Mouse (Mus musculus) ovary, postnatal 36 days (tissue): ENCODE measurements at regions not wholly inside any gene's neighbourhood (a gene's known extent, or its start where the extent isn't known, plus 50 kb on each side); places are given as distances from the start of the nearest gene placed in this dataset.

Experiments
- DNase-seq: peaks from one replicate; pipeline ENCODE4 v3.0.0; 2022; ENCODE audit warnings: low spot score, mixed read lengths

DNA sequence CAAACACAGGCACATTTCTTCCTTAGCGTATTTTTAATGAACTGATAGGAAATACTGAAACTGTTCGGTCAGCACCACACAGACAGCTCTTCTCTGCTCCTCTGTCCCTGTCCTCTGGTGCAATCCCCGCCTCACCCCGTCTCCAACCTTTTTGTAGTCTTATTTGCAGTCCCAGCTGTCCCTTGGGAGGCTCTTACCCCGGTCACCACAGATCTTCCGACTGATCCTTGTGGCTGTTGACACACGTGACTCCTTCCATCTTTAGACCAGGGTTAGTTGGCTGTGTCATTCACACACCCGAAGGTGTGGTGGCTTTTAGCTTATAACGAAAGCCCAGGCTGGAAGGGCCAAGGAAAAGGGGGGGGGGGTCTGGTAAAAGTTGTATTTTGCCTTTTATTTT is 56.4 kb downstream of the Cyp26a1 start:
- no peak for DNase-seq

- DNase-seq: no peak
These were observed 57.8 kb downstream of the Cyp26a1 start for GRCm38 (mm10) chr19:37755372-37755771.

DNA sequence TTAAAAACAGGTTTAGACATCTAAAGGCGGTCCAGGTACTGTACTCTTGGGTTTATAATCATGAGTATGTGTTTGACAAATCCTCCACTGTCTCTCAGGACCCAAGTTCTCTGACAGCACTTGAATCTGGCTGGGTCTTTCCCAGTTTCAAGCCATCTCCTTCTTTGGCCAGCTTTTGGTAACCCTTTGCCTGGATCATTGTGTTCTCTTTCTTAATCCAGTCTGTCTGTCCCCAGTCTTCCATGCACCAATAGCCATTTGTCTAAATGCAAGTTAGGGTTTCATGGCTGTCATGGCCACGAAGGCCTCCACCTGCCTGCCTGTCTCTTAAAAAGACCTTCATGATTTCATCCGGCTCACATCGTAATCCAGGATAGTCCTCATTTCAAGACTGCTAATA is 71.8 kb downstream of the Cyp26a1 start:
- DNase-seq: no peak

DNA sequence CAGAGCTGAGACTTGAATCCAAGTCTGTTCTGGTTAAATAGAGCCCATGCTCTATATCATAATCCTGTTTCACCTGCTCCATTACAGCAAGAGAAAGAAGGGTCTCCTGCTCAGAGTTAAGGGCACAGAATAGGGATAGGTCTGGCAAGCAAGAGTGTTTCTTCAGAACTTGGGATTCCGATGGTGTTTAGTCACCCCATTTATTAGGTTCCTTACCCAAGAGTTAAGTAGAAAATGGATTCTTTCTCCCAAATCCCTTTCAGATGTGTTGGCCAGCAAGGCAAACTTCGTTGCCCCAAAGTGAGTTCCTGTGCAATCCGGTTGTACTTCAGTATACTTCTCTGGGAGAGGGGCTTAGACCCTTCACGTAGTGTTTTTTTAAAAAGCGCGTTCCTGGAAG is 74.4 kb downstream of the Cyp26a1 start:
- DNase-seq: no peak

- no peak for DNase-seq
These were observed 77.0 kb downstream of the Cyp26a1 start for GRCm38 (mm10) chr19:37774551-37774950.

DNA sequence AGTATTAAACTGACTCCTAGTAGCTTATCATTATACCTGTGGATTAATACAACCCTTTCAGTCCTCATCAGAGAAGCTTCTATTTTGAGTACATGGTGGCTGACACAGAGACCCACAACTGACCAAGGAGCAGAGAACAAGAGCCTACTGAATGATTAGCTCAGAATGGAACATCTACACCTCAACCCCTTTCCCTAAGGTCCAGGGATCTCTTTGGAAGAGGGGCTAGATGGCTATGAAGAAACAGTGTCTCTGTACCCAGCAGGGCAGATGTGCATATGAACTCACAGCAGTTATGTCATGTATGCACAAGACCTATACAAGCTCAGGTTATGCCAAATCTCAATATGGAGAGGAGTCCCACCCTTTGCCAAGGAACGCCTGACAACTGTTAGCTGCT is 77.4 kb downstream of the Cyp26a1 start:
- no peak for DNase-seq

DNA sequence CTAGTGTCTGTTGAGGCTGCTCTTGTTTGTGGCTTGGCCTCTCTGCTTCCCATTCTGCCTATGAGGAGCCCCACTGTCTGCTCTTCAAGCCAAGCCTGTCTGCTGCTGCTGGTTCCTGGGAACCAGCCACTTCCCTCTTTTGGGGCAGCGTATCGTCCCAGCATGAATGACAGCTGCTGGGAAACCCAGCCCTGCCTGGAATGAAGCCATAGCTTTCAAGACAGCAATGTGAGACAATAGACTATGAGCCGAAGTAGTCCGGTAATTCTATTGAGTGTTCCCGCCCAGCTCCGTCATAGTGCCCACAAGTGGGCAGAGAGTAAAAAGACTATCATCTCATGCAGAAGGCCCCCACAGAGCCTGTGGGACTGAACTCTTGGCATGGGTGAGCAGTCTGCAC is 80.4 kb downstream of the Cyp26a1 start:
- no peak for DNase-seq

GRCm38 (mm10) chr19:37778568-37778967 is 81.0 kb downstream of the Cyp26a1 start:
- DNase-seq: no peak

DNA sequence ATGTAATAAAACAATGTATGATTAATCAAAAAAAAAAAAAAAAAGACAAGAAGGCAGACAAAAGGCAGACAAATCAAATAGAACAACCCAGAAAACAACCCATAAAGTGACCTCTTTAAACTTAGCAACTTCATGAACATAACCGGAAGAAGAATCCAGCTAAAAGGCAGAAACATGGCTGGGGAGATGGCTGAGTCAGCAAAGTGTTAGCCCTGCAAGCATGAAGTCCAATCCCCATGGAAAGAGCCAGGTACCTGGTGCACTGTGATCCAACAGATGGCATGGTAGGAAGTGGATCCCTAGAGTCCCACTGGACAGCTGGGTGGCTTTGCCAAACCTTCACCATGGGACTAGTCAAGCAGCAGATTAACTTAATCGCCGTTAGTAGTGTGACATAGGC is 90.9 kb downstream of the Cyp26a1 start:
- no peak for DNase-seq

DNA sequence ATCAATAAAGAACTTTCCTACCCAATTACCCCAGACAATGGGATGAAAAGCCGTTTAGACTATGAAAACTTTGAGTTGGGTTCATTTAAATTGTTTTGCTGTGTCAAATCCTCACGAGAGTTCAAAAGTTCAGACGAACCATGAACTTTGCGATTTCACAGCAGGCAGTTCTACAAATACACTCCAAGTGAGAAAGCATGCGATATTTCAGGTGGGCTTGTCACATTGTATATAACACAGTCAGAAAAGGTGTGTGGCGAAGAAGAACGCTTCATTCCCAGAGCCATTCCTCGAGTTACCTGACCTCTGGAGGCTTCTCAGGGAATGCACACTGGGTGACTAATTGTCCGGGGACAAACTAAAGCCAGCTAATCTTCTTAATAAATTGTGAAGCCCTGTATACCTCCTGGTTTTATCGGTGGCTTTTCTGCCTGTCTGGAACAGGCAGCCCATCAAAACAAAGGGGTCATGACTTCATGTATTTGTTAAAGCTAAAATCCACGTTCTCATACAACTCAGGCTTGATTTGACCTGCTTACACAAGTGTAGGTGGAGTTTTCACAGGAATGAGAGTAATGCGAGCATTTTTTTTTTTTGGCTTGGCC is 92.1 kb downstream of the Cyp26a1 start:
- DNase-seq: no peak

- DNase-seq: no peak
These were observed 92.9 kb downstream of the Cyp26a1 start for GRCm38 (mm10) chr19:37790281-37791073.

DNA sequence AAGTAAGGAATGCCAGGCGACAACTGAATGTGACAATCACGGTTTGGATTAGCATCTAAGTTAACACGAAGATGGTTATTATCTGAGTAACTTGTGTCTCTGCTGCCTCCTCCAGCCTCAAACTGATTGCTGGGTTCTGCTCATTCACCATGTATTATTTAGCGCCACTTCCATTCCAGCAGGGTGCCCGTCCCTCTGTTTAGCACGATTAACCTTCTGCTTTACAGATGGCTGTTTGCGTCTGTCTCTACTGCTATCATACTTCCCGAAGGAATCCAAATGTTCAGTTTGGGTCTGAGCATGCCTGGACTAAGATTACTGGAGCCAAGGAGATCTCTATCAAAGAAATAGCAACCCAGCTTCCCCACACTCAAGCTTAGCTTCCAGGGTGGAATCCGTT is 95.6 kb downstream of the Cyp26a1 start:
- DNase-seq: no peak

DNA sequence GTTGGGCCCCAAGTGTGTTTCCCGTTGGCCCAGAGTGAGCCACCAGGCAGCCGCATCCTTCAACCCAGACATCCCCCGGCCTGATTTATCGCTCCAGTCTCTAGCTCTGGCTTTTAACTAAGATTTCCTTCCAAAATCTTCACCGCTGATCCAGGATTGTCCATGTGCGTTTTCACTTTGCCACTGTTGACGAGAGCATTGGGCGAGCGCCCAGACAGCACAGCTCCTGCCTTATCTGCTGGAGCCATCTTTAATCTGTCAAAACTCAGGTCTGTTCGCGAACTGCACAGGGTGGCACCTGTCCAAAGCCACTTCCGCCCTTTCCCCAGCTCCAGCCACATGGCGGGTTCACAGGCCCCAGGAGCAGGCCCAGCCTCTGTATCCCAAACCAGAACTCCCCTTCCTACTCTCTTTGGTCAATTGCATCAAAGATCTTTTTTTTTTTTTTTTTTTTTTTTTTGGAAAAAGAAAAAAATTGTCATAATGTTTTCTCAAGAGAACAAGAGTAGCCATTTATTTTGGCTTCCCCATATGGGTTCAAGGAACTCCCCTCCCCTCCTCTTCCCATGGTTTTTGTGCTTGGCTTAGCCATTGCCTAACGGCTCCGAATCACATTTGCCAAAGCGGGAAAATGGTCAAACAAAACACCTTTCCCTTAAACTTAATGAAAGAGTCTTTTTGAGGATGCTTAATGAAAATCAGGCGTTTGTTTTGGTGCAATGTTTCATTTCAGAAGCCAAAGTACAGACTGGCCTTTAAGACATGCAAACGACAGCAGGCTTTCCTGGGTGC is 98.2 kb downstream of the Cyp26a1 start:
- DNase-seq: no peak

GRCm38 (mm10) chr19:37800161-37800660 is 102.6 kb downstream of the Cyp26a1 start:
- no peak for DNase-seq

DNA sequence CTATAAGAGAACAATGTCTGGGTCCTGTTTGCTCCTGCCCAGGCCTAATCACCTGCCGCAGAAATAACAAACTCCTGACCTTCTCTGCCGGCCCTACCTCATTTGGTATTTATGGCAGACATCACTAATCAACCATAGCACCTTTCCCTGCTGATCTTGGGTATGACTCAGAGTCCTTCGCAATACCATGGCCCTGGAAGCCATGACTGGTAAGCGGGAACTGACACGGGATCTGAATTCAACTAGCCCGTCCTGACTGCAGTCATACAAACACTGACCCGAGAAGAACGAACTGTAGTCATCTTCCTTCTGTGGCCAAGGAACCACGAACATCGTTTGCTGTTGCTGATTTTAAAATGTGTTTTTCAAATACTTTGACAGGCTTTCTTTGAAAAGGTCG is 112.1 kb downstream of the Cyp26a1 start:
- DNase-seq: no peak

GRCm38 (mm10) chr19:37814089-37815073 is 116.8 kb downstream of the Cyp26a1 start:
- DNase-seq: peak; percentile 10

DNA sequence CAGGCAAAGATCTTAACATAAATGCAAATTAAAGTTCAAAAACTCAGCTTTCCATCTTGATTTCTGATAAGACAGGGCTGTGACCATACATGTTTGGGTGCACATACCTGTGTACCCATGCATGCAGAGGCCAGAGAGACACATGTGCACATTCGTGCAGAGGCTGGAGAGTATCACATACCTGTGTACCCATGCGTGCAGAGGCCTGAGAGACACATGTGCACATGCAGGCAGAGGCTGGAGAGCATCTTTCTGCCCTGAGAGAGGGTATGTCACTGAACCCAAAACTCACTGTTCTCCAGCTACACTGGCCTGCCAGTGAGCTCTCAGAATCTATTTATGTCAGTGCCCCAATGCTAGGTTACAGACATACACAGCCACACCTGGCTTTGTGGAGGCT is 118.0 kb downstream of the Cyp26a1 start:
- no peak for DNase-seq

DNA sequence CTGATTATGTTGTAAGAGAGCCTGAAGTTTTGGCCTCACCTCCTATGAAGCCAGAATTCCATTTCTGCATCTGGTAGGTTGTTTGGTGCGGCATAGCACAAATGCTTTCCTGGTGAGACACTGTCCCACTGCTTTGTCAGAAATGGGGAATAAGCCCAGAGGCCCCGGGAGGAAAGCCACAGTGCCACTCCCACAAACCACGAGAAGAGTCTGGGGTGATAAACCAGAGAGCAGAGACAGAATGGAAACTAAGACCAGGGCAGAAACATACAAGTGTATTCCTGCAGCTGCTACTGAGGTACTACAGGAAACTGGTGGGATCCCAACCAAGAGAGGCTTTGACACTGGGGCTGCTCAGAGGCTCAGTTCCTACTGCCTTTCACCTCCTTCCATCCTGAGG is 123.6 kb downstream of the Cyp26a1 start:
- no peak for DNase-seq

DNA sequence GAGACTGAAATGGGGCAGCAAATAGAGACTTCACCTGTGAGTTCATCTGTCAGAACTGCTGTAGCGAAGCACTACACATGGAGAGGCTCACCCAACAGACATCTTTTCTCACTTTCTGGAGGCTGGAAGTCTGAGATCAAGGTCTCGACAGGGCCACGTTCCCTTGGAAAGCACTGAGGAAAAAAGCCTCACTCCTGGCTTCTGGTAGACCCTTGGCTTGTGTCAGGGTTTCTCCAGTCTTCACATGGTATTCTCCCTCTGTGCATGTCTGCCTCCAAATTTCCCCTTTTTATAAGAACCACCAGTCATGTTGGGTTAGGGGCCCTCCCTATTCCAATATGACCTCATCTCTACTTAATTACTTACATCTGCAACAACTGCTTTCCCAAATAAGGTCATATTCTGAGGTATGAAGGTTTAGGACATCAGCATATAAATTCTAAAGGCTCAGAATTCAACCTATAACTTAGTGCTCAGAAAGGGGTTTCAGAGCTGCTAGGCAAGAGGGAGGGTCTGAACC is 124.1 kb downstream of the Cyp26a1 start:
- DNase-seq: no peak

DNA sequence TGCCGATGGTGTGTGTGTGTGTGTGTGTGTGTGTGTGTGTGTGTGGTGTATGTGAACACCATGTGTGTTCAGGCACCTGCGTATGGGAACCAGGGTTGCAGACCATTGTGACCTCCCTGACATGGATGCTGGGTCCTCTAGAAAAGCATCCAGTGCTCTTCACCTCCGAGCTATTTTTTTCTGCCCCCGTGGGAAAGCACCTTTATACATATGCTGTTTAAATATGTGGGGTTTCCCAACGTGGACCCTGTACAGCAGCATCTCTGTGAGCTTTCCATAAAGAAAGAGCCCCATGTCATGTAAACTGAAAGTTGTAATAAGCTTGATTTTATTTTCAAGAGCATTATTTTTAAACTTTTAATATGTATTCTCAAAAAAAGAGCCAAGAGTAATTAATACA is 126.6 kb downstream of the Cyp26a1 start:
- no peak for DNase-seq

- DNase-seq: no peak
These were observed 133.8 kb downstream of the Cyp26a1 start for GRCm38 (mm10) chr19:37831406-37831805.
